Mouse (Mus musculus) granulocyte monocyte progenitor cell, adult 5-6 weeks (primary cell): Measurements from ENCODE around the gene Rplp0. TPM values are rescaled to one million over a fixed set of nuclear protein-coding genes. Genes with fewer than 3 reads are reported as not detected.

Experiments used
- ATAC-seq: replicated peaks from 2 replicates; pipeline ENCODE4 v1.8.0; 2016; ENCODE audit warnings: mild to moderate bottlenecking, moderate TSS enrichment, inconsistent platforms; ENCODE audit not compliant: poor library complexity, severe bottlenecking
- total RNA-seq, 2 experiments: library from RNA; stranded (forward) in 1 of 2; stranded (reverse) in 1 of 2; fragments of 200-712, 200-1000 nt in 1 of 2; fragments of >200 nt in 1 of 2; fragmentation: Nextera tagmentation in 1 of 2; gene quantifications; 2 replicates each; pipeline ENCODE4 v1.2.3; 2014 to 2017

Rplp0 gene
- total RNA-seq, 2 experiments from 2014 or later, result 2,078 to 2,324 TPM

DNA sequence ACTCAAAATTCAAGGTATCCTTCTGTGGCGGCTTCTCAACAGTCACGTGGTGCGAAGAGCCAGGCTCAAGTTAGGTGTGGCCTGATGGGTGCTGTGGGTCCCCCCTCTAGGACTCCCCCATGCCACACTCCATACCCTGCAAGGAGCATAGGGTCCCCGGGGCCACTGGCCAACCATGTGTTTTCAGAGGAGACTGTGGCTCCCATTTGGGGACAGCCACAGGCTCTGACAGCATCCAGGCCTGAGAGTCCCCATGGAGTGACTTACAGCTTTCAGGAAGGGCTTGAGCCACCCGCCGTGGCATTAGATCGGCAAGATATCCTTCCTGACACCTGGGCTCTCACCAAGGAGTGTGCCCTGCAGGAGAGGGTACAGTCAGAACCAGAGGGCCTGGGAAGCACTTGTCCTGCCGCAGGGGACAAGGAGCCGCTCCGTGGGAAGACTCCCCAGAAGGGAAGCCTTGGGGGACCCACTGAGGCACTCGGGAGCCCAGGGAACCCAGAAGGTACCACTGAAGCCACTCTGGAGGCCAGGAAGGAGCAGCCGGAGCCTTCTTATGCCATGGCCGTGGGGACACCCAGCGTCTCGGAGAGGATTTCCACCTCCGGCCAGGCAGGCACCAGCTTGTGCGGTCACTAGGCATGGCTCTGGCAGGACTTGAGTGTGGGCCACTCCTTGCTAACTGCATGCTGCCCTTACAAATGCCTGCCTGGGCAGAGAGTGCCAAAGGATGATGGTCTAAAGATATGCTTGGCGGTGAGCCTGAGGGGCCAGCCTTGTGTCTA is 10.6 kb upstream of the Rplp0 start:
- no peak for ATAC-seq

GRCm38 (mm10) chr5:115550482-115551005 is 8.7 kb upstream of the Rplp0 start:
- no peak for ATAC-seq

GRCm38 (mm10) chr5:115551386-115551785 is 7.9 kb upstream of the Rplp0 start:
- ATAC-seq, result no peak

DNA sequence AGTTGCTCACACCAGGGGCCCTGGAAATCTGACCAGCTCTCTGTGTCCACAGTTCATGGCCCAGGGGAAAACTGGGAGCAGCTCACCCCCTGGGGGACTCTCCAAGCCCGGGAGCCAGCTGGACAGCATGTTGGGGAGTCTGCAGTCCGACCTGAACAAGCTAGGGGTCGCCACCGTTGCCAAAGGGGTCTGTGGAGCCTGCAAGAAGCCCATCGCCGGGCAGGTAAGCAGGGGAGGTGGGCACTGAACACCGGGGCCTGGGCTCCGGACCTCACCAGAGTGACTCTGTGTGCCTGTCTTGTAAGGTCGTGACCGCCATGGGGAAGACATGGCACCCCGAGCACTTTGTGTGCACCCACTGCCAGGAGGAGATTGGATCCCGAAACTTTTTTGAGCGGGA is 7.5 kb upstream of the Rplp0 start:
- ATAC-seq, result no peak

DNA sequence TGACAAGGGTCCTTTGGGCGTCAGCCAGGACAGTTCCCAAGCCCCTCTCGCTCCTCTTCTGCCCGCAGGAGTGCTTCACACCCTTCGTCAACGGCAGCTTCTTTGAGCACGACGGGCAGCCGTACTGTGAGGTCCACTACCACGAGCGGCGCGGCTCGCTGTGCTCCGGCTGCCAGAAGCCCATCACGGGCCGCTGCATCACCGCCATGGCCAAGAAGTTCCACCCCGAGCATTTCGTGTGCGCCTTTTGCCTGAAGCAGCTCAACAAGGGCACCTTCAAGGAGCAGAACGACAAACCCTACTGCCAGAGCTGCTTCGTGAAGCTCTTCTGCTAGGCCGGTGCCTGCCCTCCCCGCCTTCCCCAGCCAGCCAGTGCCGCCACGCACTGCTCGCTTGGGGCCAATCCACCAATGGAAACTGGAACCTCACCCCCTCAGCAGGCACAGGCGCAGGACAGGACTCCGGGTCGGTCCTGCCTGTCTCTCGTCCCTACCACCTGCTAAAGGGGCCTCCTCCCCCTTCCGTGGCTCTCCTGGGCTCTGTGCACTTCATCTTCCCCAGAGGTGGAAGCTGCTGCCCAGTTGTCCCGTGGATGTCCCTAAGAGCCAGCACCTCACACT is 5.4 kb upstream of the Rplp0 start:
- no peak for ATAC-seq

- ATAC-seq, result no peak
These were observed 4.6 kb upstream of the Rplp0 start for GRCm38 (mm10) chr5:115554536-115555291.

DNA sequence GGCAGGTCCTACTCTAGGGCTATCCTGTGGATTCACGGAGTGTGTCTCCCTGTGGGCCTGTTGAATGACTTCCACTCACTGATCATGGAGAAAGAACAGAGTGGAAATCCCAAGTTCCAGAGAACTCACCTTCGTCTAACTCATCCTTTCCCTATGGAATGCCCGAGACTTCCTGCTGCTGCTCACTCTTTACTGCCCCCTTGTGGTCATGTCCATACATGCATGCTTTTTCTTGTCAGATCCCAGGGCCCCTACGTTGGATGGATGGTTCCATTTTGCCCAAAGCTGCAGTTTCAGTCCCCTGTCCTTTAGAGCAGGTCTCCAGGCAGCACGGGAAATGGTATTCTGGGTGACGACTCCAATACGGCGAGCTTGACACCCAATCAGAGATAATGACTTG is 3.0 kb upstream of the Rplp0 start:
- ATAC-seq, result 0 out of 2 replicates have a peak, but pooled peaks have one; percentile 20

GRCm38 (mm10) chr5:115558182-115558794 is 979 bp upstream of the Rplp0 start:
- ATAC-seq, result no peak

- ATAC-seq, result no peak
These were observed 1.2 kb downstream of the Rplp0 start for GRCm38 (mm10) chr5:115560336-115560905.

DNA sequence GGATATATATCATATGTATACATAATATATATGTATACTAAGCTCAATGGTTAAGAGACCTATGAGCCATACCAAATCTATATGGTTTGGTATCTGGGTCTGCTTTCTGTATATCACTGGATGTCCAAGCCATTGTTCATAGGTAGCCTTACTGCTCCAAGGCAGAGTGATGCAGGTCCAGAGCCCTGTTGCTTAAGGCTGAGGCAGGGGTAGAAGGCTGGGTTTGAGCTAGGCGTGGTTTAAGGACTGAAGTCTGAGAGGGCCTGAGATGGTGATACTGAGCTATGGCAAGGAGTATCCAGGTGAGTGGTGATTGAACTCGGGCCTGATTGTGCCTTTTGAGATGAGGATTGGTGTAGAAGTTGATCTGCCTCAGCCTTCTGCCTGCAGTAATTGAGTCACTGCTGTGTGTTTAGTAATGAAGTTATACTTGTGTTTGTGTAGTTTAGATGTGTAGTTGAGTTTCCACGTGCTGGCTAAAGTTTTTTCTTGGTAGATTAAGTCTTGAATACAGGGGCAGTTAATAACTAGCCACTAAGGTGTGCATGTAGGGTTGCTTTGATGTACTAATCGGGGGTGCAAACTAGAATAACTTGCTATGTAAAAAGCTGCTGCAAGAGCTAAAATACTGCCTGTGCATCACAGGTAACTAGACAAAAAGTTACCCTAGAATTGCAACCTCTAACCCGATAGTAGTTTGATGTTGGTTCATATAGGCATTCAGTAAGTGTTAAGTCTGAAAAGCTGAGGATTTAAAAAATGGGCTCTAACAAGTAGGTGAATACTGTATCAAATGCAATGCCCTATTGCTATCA is 4.7 kb downstream of the Rplp0 start:
- no peak for ATAC-seq

DNA sequence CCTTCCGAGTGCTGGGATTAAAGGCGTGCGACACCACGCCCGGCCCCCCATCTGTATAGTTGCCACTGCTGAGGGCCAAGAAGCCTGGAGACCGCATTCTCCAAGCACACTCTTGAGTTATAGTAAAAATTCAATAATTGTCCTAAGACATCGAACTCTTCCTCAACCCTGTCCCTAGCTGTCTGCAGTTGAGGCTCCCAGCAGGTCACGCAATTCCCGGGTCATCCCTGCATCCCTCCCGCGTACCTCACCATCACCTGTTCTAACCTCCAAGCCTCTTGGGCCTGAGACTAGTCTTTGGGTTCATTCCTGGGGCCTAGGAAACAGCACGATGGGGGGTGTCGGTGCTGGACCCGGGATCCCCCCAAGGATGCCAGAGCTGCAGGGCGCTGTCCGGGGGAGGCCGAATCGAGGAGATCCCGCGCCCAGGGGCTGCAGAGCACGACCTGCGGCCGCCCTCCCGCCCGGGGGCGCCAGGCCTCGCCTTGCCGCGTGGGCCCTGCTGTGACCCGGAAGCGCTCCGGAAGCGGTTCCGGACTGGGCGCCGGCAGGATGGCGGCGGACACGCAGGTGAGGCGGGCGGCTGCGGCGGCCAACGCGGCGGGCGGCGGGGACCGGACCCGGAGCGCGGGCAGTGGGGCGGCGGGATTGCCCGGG is 5.6 kb downstream of the Rplp0 start, which contains the start of gene Gcn1l1:
Gene Gcn1l1, plus strand, starts transcription at position 518 of the 657 bp plus-strand sequence.
- ATAC-seq, result peak; percentile 85

GRCm38 (mm10) chr5:115565403-115565802 is 6.1 kb downstream of the Rplp0 start:
- peak; percentile 33 for ATAC-seq

GRCm38 (mm10) chr5:115568681-115569080 is 9.4 kb downstream of the Rplp0 start:
- ATAC-seq, result no peak

- no peak for ATAC-seq
These were observed 10.0 kb downstream of the Rplp0 start for GRCm38 (mm10) chr5:115569308-115569707.

- ATAC-seq, result no peak
These were observed 10.5 kb downstream of the Rplp0 start for GRCm38 (mm10) chr5:115569721-115570120.

DNA sequence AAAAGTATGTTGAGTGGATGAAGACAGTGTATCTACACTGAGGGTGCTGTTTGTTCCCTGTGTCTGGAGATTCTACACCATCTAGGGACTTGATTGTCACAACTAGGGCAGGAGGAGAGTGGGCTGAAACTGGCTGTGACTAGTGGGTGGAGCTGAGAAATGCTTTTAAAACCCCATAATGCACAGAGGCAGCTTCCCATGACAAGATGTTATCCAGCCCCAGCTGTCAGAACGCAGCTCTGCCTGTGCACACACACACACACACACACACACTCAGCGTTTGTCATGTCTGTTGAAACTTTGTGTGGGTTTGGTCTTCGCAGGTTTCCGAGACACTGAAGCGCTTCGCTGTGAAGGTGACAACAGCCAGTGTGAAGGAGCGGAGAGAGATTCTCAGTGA is 11.8 kb downstream of the Rplp0 start:
- ATAC-seq, result no peak

DNA sequence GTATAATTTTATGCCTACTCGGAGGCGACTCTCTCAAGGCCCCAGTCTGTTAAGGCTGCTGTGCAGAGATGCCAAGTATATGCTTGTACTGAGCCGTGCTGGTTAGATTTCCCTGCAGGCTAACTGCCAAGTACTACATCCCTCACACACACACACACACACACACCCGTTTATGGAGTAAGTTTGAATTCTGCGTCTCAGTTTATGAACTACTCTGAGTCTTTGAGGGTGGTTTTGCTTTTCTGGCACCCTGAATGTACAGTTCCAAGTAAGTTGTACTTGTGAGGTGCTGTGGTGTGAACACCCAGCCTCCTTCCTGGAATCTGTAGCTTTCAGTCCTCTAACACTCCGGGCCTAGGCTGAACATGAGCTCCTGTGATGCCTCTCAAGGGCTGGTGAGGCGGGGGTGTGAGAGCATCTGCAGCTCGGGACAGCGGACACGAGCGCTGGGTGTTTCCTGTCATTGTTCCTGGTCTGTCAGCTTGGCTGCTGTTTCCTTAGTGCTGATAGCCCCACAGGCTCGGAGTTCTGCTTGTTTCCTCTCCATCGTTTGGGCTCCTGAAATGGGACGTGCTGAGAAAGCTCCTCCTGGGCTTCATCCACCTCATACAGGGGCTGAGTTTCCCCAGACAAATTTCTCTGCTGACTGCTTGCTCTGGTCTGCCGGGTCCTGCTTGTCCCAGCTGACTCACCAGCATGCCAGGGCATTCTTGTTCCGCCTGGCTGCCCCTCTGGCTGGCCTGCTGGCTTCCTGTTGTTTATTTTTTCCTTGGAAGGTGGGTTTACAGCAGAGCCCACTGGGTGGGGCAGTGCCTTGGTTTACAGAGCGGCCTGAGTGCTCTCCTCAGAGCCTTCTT is 13.6 kb downstream of the Rplp0 start:
- no peak for ATAC-seq

GRCm38 (mm10) chr5:115574992-115575391 is 15.7 kb downstream of the Rplp0 start:
- ATAC-seq, result peak; percentile 56; the same call in 1 of the 2 replicates
